Mouse (Mus musculus) hindbrain, embryonic 12.5 days (tissue): Measurements from ENCODE around the gene Olfr1368. TPM values are rescaled to one million over a fixed set of nuclear protein-coding genes. Genes with fewer than 3 reads are reported as not detected.

Source experiments
- ATAC-seq: fragments of 200-750 bp; cut with Nextera tagmentation; 2 replicates; pipeline ENCODE4 v1.8.0; 2017; ENCODE audit warnings: moderate TSS enrichment; ENCODE audit not compliant: low FRiP score
- H3K27ac ChIP-seq: fragments of 300-500 bp; sonication (generic); 2 replicates; pipeline ENCODE4 v1.5.1; 2016; ENCODE audit warnings: mild to moderate bottlenecking
- H3K27me3 ChIP-seq: fragments of 300-500 bp; sonication (generic); 2 replicates; pipeline ENCODE4 v1.6.1; 2016; ENCODE audit warnings: mild to moderate bottlenecking
- H3K36me3 ChIP-seq: fragments of 300-500 bp; sonication (generic); 2 replicates; pipeline ENCODE4 v1.6.1; 2016; ENCODE audit warnings: mild to moderate bottlenecking
- H3K4me1 ChIP-seq: fragments of 300-500 bp; sonication (generic); 2 replicates; pipeline ENCODE4 v1.6.1; 2016
- H3K4me2 ChIP-seq: fragments of 300-500 bp; sonication (generic); replicated peaks from 2 replicates; pipeline ENCODE4 v1.6.1; 2016; ENCODE audit warnings: mild to moderate bottlenecking
- H3K4me3 ChIP-seq: fragments of 300-500 bp; sonication (generic); 2 replicates; pipeline ENCODE4 v1.5.1; 2016; ENCODE audit warnings: mild to moderate bottlenecking
- H3K9ac ChIP-seq: fragments of 300-500 bp; sonication (generic); 2 replicates; pipeline ENCODE4 v1.6.1; 2016; ENCODE audit warnings: mild to moderate bottlenecking, moderate library complexity
- H3K9me3 ChIP-seq: fragments of 300-500 bp; sonication (generic); replicated peaks from 2 replicates; pipeline ENCODE4 v1.6.1; 2016; ENCODE audit warnings: mild to moderate bottlenecking
- WGBS: fragments of 180-500 bp; shearing (Covaris S2); methylation state at CpG from one replicate; pipeline ENCODE4 v1.1.7; 2016; 5-methylcytosine and 5-hydroxymethylcytosine counted together
- polyA plus RNA-seq: library from polyadenylated mRNA; unstranded; fragments of >200 nt; fragmentation: Nextera tagmentation; extraction: Ambion mirVana; gene quantifications from 2 replicates; pipeline ENCODE4 v1.2.1, GENCODE M21; 2016

The Olfr1368 gene
- polyA plus RNA-seq, 1 experiment from 2014 or later, result not detected

GRCm38 (mm10) chr13:21172241-21173027, 26.8 kb upstream of the Olfr1368 start:
- under 1% methylated on average over 16 of the region's 16 CpGs for WGBS
- no peak overlapping the region for H3K9ac ChIP-seq
- no peaks in the 10 kb centered on the region for H3K9me3 ChIP-seq
- H3K4me3 ChIP-seq, result peak overlapping the region; percentile 41
- peak; percentile 49 for ATAC-seq
- H3K4me1 ChIP-seq, result peaks cover 11% of the 10 kb centered on the region
- H3K27ac ChIP-seq, result no peak overlapping the region
- no peaks in the 10 kb centered on the region for H3K36me3 ChIP-seq
- no peaks in the 10 kb centered on the region for H3K27me3 ChIP-seq
- H3K4me2 ChIP-seq, result peak overlapping the region; percentile 86

- Histone ChIP-seq H3K4me3 (peak overlapping the region; percentile 41), H3K36me3 (no peaks in the 10 kb centered on the region), H3K9ac (no peak overlapping the region), H3K9me3 (no peaks in the 10 kb centered on the region), H3K27me3 (no peaks in the 10 kb centered on the region), H3K27ac (no peak overlapping the region), H3K4me1 (peaks cover 11% of the 10 kb centered on the region), H3K4me2 (peak overlapping the region; percentile 86)
- under 1% methylated on average over 12 of the region's 12 CpGs for WGBS
- no peak for ATAC-seq
Observed at GRCm38 (mm10) chr13:21171600-21172150, 26.0 kb upstream of the Olfr1368 start.

- Histone ChIP-seq H3K27ac (no peak overlapping the region), H3K9ac (peak overlapping the region; percentile 49; the same call in 1 of the 2 replicates), H3K4me3 (peak overlapping the region; percentile 41), H3K9me3 (no peaks in the 10 kb centered on the region), H3K4me1 (peaks cover 11% of the 10 kb centered on the region), H3K27me3 (no peaks in the 10 kb centered on the region), H3K36me3 (no peaks in the 10 kb centered on the region), H3K4me2 (peak overlapping the region; percentile 86)
- no peak for ATAC-seq
- 9% methylated on average over 15 of the region's 15 CpGs for WGBS
Observed at GRCm38 (mm10) chr13:21171156-21171530, 25.5 kb upstream of the Olfr1368 start.

GRCm38 (mm10) chr13:21170431-21171155, 24.9 kb upstream of the Olfr1368 start:
- Histone ChIP-seq H3K27ac (no peak overlapping the region), H3K9ac (peak overlapping the region; percentile 49; the same call in 1 of the 2 replicates), H3K4me3 (peak overlapping the region; percentile 52), H3K36me3 (no peaks in the 10 kb centered on the region), H3K4me1 (peaks cover 11% of the 10 kb centered on the region), H3K9me3 (no peaks in the 10 kb centered on the region), H3K27me3 (no peaks in the 10 kb centered on the region), H3K4me2 (peak overlapping the region; percentile 86)
- 32% methylated on average over 17 of the region's 17 CpGs for WGBS
- no peak for ATAC-seq

GRCm38 (mm10) chr13:21169657-21170430, 24.2 kb upstream of the Olfr1368 start:
- peak; percentile 79 for ATAC-seq
- no peaks in the 10 kb centered on the region for H3K27me3 ChIP-seq
- H3K27ac ChIP-seq, result no peak overlapping the region
- H3K4me3 ChIP-seq, result peak overlapping the region; percentile 52
- H3K36me3 ChIP-seq, result no peaks in the 10 kb centered on the region
- peak overlapping the region; percentile 86 for H3K4me2 ChIP-seq
- H3K9ac ChIP-seq, result no peak overlapping the region
- peaks cover 11% of the 10 kb centered on the region for H3K4me1 ChIP-seq
- no peaks in the 10 kb centered on the region for H3K9me3 ChIP-seq
- under 1% methylated on average over 39 of the region's 39 CpGs for WGBS

GRCm38 (mm10) chr13:21169121-21169656, 23.5 kb upstream of the Olfr1368 start:
- Histone ChIP-seq H3K4me2 (peak overlapping the region; percentile 86), H3K36me3 (no peaks in the 10 kb centered on the region), H3K9ac (peak overlapping the region; percentile 50; the same call in 1 of the 2 replicates), H3K27ac (no peak overlapping the region), H3K4me1 (peaks cover 11% of the 10 kb centered on the region), H3K27me3 (no peaks in the 10 kb centered on the region; the same call in 1 of the 2 replicates), H3K9me3 (no peaks in the 10 kb centered on the region), H3K4me3 (peak overlapping the region; percentile 52)
- WGBS, result 4% methylated on average over 14 of the region's 14 CpGs
- ATAC-seq, result no peak

- WGBS, result 1% methylated on average over 16 of the region's 16 CpGs
- ATAC-seq, result no peak
- H3K4me1 ChIP-seq, result peaks cover 11% of the 10 kb centered on the region
Observed at GRCm38 (mm10) chr13:21168371-21169011, 22.8 kb upstream of the Olfr1368 start.

GRCm38 (mm10) chr13:21167910-21168300, 22.2 kb upstream of the Olfr1368 start:
- Histone ChIP-seq H3K4me2 (peak overlapping the region; percentile 86), H3K27ac (no peak overlapping the region), H3K27me3 (no peaks in the 10 kb centered on the region; the same call in 1 of the 2 replicates), H3K36me3 (no peaks in the 10 kb centered on the region), H3K9ac (0 out of 2 replicates have a peak overlapping the region, but pooled peaks have one; percentile 50), H3K4me3 (peak overlapping the region; percentile 52), H3K4me1 (peaks cover 11% of the 10 kb centered on the region), H3K9me3 (no peaks in the 10 kb centered on the region)
- WGBS, result 2% methylated on average over 8 of the region's 8 CpGs
- no peak; the same call in 1 of the 2 replicates for ATAC-seq

More at GRCm38 (mm10) chr13:21168371-21169011, 22.8 kb upstream of the Olfr1368 start:
- H3K9me3 ChIP-seq, result no peaks in the 10 kb centered on the region
- H3K4me3 ChIP-seq, result peak overlapping the region; percentile 52
- no peak overlapping the region for H3K27ac ChIP-seq
- H3K36me3 ChIP-seq, result no peaks in the 10 kb centered on the region
- peak overlapping the region; percentile 50 for H3K9ac ChIP-seq
- peak overlapping the region; percentile 86 for H3K4me2 ChIP-seq
- H3K27me3 ChIP-seq, result no peaks in the 10 kb centered on the region; the same call in 1 of the 2 replicates

- peaks cover 7% of the 10 kb centered on the region for H3K4me1 ChIP-seq
- peak; percentile 49 for ATAC-seq
- H3K9ac ChIP-seq, result peak overlapping the region; percentile 49
- H3K9me3 ChIP-seq, result no peaks in the 10 kb centered on the region
- H3K27ac ChIP-seq, result no peak overlapping the region; the same call in 1 of the 2 replicates
- H3K4me2 ChIP-seq, result peak overlapping the region; percentile 86
- H3K27me3 ChIP-seq, result no peaks in the 10 kb centered on the region; the same call in 1 of the 2 replicates
- peak overlapping the region; percentile 52 for H3K4me3 ChIP-seq
- WGBS, result 2% methylated on average over 27 of the region's 27 CpGs
- no peaks in the 10 kb centered on the region for H3K36me3 ChIP-seq
Observed at GRCm38 (mm10) chr13:21166936-21167909, 21.6 kb upstream of the Olfr1368 start.

GRCm38 (mm10) chr13:21162591-21162990, 16.9 kb upstream of the Olfr1368 start:
- no peak overlapping the region for H3K9ac ChIP-seq
- H3K4me3 ChIP-seq, result no peak overlapping the region
- no peaks in the 10 kb centered on the region for H3K9me3 ChIP-seq
- no peaks in the 10 kb centered on the region; the same call in 1 of the 2 replicates for H3K27me3 ChIP-seq
- no peak overlapping the region for H3K4me2 ChIP-seq
- WGBS, result 61% methylated on average over 5 of the region's 5 CpGs
- H3K27ac ChIP-seq, result no peak overlapping the region
- no peak for ATAC-seq
- H3K4me1 ChIP-seq, result 0 out of 2 replicates have a peak, but pooled peaks cover 9% of the 10 kb centered on the region
- no peaks in the 10 kb centered on the region for H3K36me3 ChIP-seq
